Mouse (Mus musculus) bone marrow, adult 2 months (tissue): ENCODE measurements around the gene Mlx.

Experiments
- CTCF ChIP-seq: fragments of 200-500 bp; IDR thresholded peaks from 2 replicates; pipeline ENCODE4 v1.5.1; 2011; ENCODE audit warnings: low read length, control low read depth; ENCODE audit not compliant: control insufficient read depth, insufficient read depth
- POLR2A ChIP-seq: fragments of 200-500 bp; IDR thresholded peaks from 2 replicates; pipeline ENCODE4 v1.6.1; 2011; ENCODE audit warnings: low read depth, mild to moderate bottlenecking, control low read depth, low read length, borderline replicate concordance; ENCODE audit not compliant: control insufficient read depth

DNA sequence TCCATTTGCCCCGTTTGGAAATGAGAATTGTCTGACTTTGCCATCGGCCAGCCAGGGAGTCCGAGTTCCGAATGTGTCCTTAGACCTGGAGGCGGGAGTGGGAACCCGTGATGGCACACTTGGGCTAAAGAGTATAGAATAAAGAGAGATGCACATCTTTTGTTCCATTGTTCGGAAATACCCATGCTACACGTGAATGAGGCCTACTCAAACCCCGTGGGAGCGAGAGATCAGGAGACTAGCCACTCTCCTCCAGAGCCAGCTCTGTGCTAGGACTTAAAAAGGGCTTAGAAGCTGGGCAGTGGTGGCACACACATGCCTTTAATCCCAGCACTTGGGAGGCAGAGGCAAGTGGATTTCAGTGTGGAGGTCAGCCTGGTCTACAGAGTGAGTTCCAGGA is 27.6 kb upstream of the Mlx start:
- TF ChIP-seq CTCF (no peak), POLR2A (no peak)
